Mouse (Mus musculus): ENCODE measurements at regions not wholly inside any gene's neighbourhood (a gene's known extent, or its start where the extent isn't known, plus 50 kb on each side); places are given as distances from the start of the nearest gene placed in this dataset.

DNA sequence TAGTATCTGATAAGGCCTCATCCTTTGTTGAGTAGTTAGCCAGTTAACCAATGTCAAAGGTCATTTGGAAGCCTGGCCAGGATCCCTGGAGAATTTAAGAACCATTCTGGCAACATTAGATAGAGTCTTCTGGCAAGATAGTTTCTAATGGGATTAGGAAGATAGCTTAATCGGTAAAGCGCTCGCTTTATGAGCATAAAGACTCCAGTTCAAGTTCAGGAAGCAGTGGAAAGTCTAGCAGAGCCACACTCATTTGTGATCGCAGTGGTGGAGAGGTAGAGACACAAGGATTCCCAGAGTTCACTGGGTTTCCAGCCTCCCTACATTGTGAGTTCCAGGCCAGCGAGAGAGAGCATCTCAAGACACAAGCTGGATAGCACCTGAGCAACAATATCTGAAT, 60.5 kb upstream of the Adamts9 start:
- no peak for TF ChIP-seq CTCF (conservative IDR thresholded peaks at IDR 0.05 in 1 of 2, IDR thresholded peaks at IDR 0.05 in 1 of 2; ENCODE audit: low read depth in 2 of 2, low read length in 2 of 2)
- no peak for TF ChIP-seq RAD21 (IDR thresholded peaks at IDR 0.05; ENCODE audit: low read depth, low read length)
- TF ChIP-seq SMC3 (IDR thresholded peaks at IDR 0.05; ENCODE audit: low read depth, low read length) = no peak
- no peak for TF ChIP-seq MAX (IDR thresholded peaks at IDR 0.05; ENCODE audit: low read length)
- TF ChIP-seq EP300 (IDR thresholded peaks at IDR 0.05; ENCODE audit: low read length) = no peak
- no peak for TF ChIP-seq POLR2A (IDR thresholded peaks at IDR 0.05; ENCODE audit: low read depth, low read length)
- no peak for TF ChIP-seq UBTF (IDR thresholded peaks at IDR 0.05; ENCODE audit: low read depth, low read length)
- TF ChIP-seq ZMIZ1 (IDR thresholded peaks at IDR 0.05; ENCODE audit: low read depth, low read length) = no peak
- TF ChIP-seq MEF2A (IDR thresholded peaks at IDR 0.05; ENCODE audit: borderline replicate concordance, low read depth, low read length) = no peak
- TF ChIP-seq E2F4 (IDR thresholded peaks at IDR 0.05; ENCODE audit: insufficient replicate concordance, low read depth, low read length) = no peak
- TF ChIP-seq BHLHE40 (IDR thresholded peaks at IDR 0.05; ENCODE audit: low read depth, low read length) = no peak
- TF ChIP-seq MAZ (IDR thresholded peaks at IDR 0.05; ENCODE audit: low read depth, low read length) = no peak
- no peak for TF ChIP-seq MYC (IDR thresholded peaks at IDR 0.05; ENCODE audit: low read depth, low read length)
- no peak for TF ChIP-seq ZNF384 (IDR thresholded peaks at IDR 0.05; ENCODE audit: low read depth, low read length)
